Mouse (Mus musculus) midbrain, embryonic 13.5 days (tissue): ENCODE data around the gene Ppp1r9b. TPM values are rescaled to one million over a fixed set of nuclear protein-coding genes. Genes with fewer than 3 reads are reported as not detected.

Source experiments
- ATAC-seq: fragments of 200-750 bp; cut with Nextera tagmentation; 2 replicates; pipeline ENCODE4 v1.8.0; 2017; ENCODE audit warnings: mild to moderate bottlenecking, moderate TSS enrichment, moderate library complexity
- H3K27ac ChIP-seq: fragments of 300-500 bp; sonication (generic); 2 replicates; pipeline ENCODE4 v1.5.1; 2015; ENCODE audit warnings: inconsistent platforms, mild to moderate bottlenecking, moderate library complexity
- H3K27me3 ChIP-seq: fragments of 300-500 bp; sonication (generic); 2 replicates; pipeline ENCODE4 v1.6.1; 2015; ENCODE audit warnings: mild to moderate bottlenecking, inconsistent platforms
- H3K36me3 ChIP-seq: fragments of 300-500 bp; sonication (generic); 2 replicates; pipeline ENCODE4 v1.6.1; 2015; ENCODE audit warnings: mild to moderate bottlenecking, inconsistent platforms
- H3K4me1 ChIP-seq: fragments of 300-500 bp; sonication (generic); replicated peaks from 2 replicates; pipeline ENCODE4 v1.6.1; 2015; ENCODE audit warnings: inconsistent platforms
- H3K4me2 ChIP-seq: fragments of 300-500 bp; sonication (generic); replicated peaks from 2 replicates; pipeline ENCODE4 v1.6.1; 2015; ENCODE audit warnings: moderate library complexity, mild to moderate bottlenecking, inconsistent platforms
- H3K4me3 ChIP-seq: fragments of 300-500 bp; sonication (generic); replicated peaks from 2 replicates; pipeline ENCODE4 v1.5.1; 2015; ENCODE audit warnings: mild to moderate bottlenecking, inconsistent platforms
- H3K9ac ChIP-seq: fragments of 300-500 bp; sonication (generic); replicated peaks from 2 replicates; pipeline ENCODE4 v1.6.1; 2015; ENCODE audit warnings: mild to moderate bottlenecking, inconsistent platforms
- H3K9me3 ChIP-seq: fragments of 300-500 bp; sonication (generic); 2 replicates; pipeline ENCODE4 v1.6.1; 2016; ENCODE audit warnings: mild to moderate bottlenecking, inconsistent platforms
- WGBS: fragments of 180-500 bp; shearing (Covaris S2); methylation state at CpG from one replicate; pipeline ENCODE4 v1.1.7; 2015; 5-methylcytosine and 5-hydroxymethylcytosine counted together
- polyA plus RNA-seq: library from polyadenylated mRNA; unstranded; fragments of >200 nt; fragmentation: Nextera tagmentation; extraction: Ambion mirVana; gene quantifications from 2 replicates; pipeline ENCODE4 v1.2.1, GENCODE M21; 2015

Ppp1r9b gene
- 17.4 and 17.8 TPM in 2 replicates for polyA plus RNA-seq

DNA sequence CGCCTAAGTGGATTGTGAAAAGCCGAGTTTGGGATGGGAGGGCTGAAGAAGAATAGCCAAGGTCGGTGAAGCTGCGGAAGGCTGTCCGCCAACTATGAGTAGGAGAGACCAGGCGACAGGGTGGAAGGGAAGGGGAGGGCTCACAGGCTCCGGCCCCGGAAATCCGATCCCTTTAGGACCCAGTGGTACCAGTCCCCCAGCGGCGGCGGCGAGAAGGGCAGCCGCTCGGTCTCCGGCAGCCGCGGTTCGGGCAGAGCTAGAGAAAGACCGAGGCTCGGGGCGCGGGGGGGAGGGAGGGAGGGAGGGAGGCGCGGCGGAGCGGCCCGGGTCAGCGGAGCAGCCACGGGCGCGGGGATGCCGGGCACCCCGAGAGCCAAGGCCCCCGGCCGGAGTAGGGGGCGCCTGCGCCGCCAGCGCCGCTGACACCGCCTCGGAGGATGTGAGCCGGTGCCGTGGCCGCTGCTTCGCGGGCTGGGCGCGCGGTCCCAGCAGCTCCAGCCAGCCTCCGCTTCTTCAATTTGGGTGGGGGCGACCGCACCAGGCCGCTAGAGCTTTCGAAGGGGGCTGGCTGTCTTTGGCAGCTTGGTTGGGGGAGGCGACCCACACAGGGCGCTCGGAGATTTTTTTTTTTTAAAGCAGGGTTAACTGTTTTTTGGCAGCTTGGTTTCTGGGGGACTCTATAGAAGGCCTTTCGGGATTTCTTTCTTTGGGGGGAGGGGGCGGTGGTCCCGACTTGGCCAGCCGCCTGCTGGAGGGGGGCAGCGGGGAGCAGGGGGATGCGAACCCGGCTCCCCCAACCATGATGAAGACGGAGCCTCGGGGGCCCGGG, at the start of gene Ppp1r9b:
Ppp1r9b (plus strand) TSS at position 287 of the 829 bp plus-strand sequence.
- H3K4me2 ChIP-seq: peak within 1 kb of the TSS; percentile 99
- peak within 1 kb of the TSS; percentile 87 for H3K4me3 ChIP-seq
- H3K27me3 ChIP-seq: no peaks in the 10 kb centered on the region
- WGBS: 0% methylated on average over 52 of the region's 69 CpGs
- H3K27ac ChIP-seq: peak within 1 kb of the TSS; percentile 95
- peaks cover 14% of the 10 kb centered on the region; the same call in 1 of the 2 replicates for H3K36me3 ChIP-seq
- H3K9me3 ChIP-seq: no peaks in the 10 kb centered on the region
- peak within 1 kb of the TSS; percentile 98 for H3K9ac ChIP-seq
- H3K4me1 ChIP-seq: peaks cover 62% of the 10 kb centered on the region
- ATAC-seq: peak; percentile 86

DNA sequence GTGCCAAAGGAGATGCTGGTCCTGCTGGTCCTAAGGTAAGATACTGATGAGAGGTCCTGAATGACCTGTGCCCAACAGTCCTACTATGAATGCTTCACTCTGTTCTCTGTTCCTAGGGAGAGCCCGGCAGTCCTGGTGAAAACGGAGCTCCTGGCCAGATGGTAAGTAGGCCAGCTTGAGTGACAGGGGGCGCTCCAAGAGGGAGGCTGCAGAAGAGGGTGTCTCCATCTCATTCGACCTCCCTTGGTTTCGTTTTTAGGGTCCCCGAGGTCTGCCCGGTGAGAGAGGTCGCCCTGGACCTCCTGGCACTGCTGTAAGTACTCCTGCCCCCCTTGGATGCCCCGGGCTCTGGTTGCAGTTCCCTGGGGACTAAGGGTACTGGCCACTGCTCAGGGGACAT, 49.7 kb upstream of the Ppp1r9b start:
- Histone ChIP-seq H3K9me3 (no peaks in the 10 kb centered on the region), H3K4me3 (no peak overlapping the region), H3K9ac (no peak overlapping the region), H3K27me3 (peaks cover 66% of the 10 kb centered on the region), H3K4me1 (peaks cover 17% of the 10 kb centered on the region), H3K36me3 (no peaks in the 10 kb centered on the region), H3K4me2 (no peak overlapping the region), H3K27ac (no peak overlapping the region)
- 45% methylated on average over 9 of the region's 9 CpGs for WGBS
- ATAC-seq: no peak

DNA sequence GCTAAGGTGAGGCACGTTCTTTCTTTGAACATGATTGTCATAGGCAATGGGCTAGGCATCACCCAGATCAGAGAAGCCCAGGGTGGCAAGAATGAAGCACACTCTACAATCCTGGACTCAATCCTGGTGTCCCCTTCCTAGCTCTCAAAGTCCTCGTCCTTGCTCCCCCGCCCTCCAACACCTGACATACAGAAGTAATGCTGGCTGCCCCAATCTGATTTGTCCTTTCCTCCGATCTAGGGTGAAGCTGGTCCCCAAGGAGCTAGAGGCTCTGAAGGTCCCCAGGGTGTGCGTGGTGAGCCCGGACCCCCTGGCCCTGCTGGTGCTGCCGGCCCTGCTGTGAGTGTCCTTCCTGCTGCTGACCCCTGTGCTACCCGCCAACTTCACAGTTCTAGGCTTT, 49.1 kb upstream of the Ppp1r9b start:
- Histone ChIP-seq H3K4me1 (peaks cover 11% of the 10 kb centered on the region), H3K9me3 (no peaks in the 10 kb centered on the region), H3K27ac (no peak overlapping the region), H3K9ac (no peak overlapping the region), H3K4me2 (no peak overlapping the region), H3K36me3 (no peaks in the 10 kb centered on the region), H3K27me3 (peaks cover 59% of the 10 kb centered on the region), H3K4me3 (no peak overlapping the region)
- ATAC-seq: no peak
- 82% methylated on average over 8 of the region's 8 CpGs for WGBS

DNA sequence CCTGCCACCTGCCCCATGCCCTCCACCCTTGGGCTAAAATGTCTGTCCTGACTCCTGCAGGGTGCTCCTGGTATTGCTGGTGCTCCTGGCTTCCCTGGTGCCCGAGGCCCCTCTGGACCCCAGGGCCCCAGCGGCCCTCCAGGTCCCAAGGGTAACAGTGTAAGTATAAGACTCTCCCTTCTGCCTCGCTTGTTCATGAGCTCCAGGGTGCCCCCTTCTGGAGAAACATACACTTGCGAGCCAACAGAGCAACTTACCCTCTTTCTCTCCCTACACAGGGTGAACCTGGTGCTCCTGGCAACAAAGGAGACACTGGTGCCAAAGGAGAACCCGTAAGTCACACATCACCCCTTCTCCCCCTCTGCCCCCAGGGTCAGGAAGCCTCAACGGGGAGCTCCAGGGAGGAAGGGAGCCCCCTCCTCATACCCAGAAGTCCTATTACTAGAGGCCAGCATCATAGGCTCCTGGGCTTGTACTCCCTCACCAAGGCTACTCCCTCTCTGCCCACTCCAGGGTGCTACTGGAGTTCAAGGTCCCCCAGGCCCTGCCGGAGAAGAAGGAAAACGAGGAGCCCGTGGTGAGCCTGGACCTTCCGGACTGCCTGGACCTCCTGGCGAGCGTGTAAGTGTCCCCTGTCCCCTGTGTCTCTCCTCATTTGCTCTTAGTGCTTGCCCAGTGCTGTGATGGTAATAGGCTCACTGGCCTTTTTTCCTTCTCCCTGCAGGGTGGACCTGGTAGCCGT, 48.4 kb upstream of the Ppp1r9b start:
- H3K9ac ChIP-seq: no peak overlapping the region
- peaks cover 55% of the 10 kb centered on the region for H3K27me3 ChIP-seq
- H3K4me1 ChIP-seq: peaks cover 6% of the 10 kb centered on the region
- no peaks in the 10 kb centered on the region for H3K9me3 ChIP-seq
- no peak for ATAC-seq
- no peak overlapping the region for H3K4me3 ChIP-seq
- H3K4me2 ChIP-seq: no peak overlapping the region
- 54% methylated on average over 13 of the region's 13 CpGs for WGBS
- no peaks in the 10 kb centered on the region for H3K36me3 ChIP-seq
- H3K27ac ChIP-seq: no peak overlapping the region

DNA sequence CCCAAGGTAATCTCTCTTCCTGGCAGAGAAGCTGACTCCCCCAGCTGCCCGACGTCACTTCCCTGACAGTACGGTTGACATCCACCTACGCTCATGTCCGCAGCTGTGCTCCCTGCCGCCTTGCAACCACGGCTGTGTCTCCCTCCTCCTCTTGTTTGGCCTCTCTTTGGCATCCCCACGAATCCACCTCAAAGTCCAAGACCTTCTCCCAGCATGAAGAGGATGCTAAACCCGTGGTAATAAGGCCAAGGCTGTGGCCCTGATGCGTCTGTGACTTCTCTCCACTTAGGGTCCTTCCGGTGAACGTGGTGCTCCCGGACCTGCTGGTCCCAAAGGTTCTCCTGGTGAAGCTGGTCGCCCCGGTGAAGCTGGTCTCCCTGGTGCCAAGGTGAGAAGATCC, 47.8 kb upstream of the Ppp1r9b start:
- WGBS: 82% methylated on average over 15 of the region's 15 CpGs
- peaks cover 49% of the 10 kb centered on the region for H3K27me3 ChIP-seq
- no peaks in the 10 kb centered on the region for H3K9me3 ChIP-seq
- H3K36me3 ChIP-seq: no peaks in the 10 kb centered on the region
- no peak overlapping the region for H3K9ac ChIP-seq
- H3K27ac ChIP-seq: no peak overlapping the region
- H3K4me2 ChIP-seq: no peak overlapping the region
- ATAC-seq: no peak
- H3K4me1 ChIP-seq: peaks cover under 1% of the 10 kb centered on the region
- H3K4me3 ChIP-seq: no peak overlapping the region

DNA sequence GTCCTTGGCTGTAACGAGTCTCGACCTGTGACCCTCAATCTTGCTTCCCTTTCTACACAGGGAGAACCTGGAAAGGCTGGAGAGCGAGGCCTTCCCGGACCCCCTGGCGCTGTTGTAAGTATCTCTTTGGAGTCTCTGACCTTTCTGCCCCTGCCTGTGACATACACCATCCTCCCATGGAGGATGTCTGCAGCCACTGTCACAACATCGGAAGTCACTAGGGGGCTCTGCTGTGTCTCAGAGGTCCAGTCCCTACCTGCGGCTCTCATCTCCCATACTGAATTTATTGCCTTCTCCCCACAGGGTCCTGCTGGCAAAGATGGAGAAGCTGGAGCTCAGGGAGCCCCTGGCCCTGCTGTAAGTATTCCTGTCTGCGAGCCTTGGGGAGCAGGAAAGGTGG, 46.5 kb upstream of the Ppp1r9b start:
- peaks cover 38% of the 10 kb centered on the region for H3K27me3 ChIP-seq
- H3K36me3 ChIP-seq: no peaks in the 10 kb centered on the region
- 11% methylated on average over 8 of the region's 8 CpGs for WGBS
- no peak overlapping the region for H3K4me3 ChIP-seq
- H3K4me1 ChIP-seq: no peaks in the 10 kb centered on the region
- H3K9me3 ChIP-seq: no peaks in the 10 kb centered on the region
- no peak overlapping the region for H3K9ac ChIP-seq
- no peak overlapping the region for H3K27ac ChIP-seq
- H3K4me2 ChIP-seq: no peak overlapping the region
- no peak for ATAC-seq

DNA sequence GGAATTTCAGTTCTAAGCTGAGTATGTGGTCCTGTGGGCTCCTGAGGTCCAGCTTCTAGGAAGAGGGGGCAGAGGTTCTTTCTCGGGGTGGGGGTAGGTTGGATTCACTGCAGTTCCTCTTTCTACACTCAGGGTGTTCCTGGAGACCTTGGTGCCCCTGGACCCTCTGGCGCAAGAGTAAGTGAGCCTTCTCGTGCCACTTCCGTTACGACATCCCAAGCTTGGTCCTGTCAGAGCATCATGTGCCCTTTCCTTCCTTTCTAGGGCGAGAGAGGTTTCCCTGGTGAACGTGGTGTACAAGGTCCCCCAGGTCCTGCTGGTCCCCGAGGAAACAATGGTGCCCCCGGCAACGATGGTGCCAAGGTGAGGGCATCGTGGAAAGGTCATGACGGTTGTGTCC, 45.6 kb upstream of the Ppp1r9b start:
- 91% methylated on average over 12 of the region's 12 CpGs for WGBS
- no peaks in the 10 kb centered on the region for H3K36me3 ChIP-seq
- H3K27me3 ChIP-seq: peaks cover 30% of the 10 kb centered on the region
- no peaks in the 10 kb centered on the region for H3K4me1 ChIP-seq
- H3K9me3 ChIP-seq: no peaks in the 10 kb centered on the region
- H3K4me2 ChIP-seq: no peak overlapping the region
- no peak for ATAC-seq
- no peak overlapping the region for H3K27ac ChIP-seq
- H3K9ac ChIP-seq: no peak overlapping the region
- no peak overlapping the region for H3K4me3 ChIP-seq

DNA sequence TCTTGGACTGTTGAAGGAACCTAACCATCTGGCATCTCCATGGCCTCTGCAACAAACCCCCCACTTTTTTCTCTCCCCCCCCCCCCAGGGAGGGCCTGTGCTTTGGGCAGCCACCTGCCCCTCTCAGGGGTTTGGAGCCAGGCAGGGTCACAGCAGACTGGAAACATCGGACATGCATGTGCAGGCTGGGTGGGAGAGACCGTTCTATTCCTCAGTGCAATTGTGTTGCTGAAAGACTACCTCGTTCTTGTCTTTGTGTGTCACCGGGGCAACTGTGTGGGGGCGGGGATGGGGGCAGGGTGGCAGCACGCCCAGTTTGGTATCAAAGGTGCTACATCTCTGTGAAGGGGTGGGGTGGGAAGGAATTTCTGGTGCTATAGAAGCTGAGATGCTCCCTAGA, 38.7 kb upstream of the Ppp1r9b start:
- Histone ChIP-seq H3K27me3 (no peaks in the 10 kb centered on the region), H3K9ac (no peak overlapping the region), H3K4me3 (no peak overlapping the region), H3K36me3 (no peaks in the 10 kb centered on the region), H3K9me3 (no peaks in the 10 kb centered on the region), H3K27ac (peak overlapping the region; percentile 45; the same call in 1 of the 2 replicates), H3K4me2 (no peak overlapping the region), H3K4me1 (peaks cover 16% of the 10 kb centered on the region)
- under 1% methylated on average over 6 of the region's 6 CpGs for WGBS
- ATAC-seq: peak; percentile 78

DNA sequence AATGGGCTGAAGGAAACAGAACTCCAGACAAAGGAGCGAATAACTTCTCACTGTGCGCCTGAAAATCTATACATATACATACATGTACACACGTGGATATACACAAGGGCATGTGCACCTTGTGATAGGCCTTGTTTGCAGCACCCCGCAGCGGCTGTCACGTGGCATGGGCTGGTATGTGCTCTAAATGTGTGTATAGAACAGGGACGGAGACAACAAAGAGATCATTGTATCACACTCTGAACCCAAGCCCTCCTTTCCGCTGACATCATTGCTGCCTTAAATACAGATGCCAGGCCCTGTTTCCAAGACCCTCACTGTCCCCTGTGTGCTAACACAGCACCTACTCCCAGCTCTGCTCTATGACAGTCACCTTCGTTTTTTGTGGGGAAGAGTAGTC, 35.7 kb upstream of the Ppp1r9b start:
- Histone ChIP-seq H3K27me3 (no peaks in the 10 kb centered on the region), H3K9ac (0 out of 2 replicates have a peak overlapping the region, but pooled peaks have one; percentile 6), H3K4me1 (peaks cover 24% of the 10 kb centered on the region), H3K36me3 (no peaks in the 10 kb centered on the region), H3K4me3 (no peak overlapping the region), H3K27ac (no peak overlapping the region), H3K4me2 (no peak overlapping the region), H3K9me3 (no peaks in the 10 kb centered on the region)
- ATAC-seq: no peak; the same call in 1 of the 2 replicates
- 69% methylated on average over 9 of the region's 9 CpGs for WGBS

DNA sequence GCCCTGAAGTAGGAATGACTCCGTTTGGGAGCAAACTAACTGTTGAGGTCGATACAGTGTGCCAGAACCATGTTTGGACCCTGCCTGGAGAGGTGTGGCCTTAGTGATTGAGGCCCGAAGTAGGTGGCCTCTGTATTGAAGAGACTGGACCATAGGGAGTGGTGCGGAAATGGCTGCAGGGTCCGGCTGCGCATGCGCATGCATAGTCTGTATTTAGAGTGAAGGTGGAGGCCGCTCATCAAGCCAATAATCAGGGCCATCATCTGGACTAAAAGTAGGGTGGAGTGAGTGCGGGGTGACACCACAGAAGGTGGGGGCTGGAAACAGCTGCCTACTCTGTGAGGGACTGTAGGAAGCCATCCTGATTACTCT, 33.2 kb upstream of the Ppp1r9b start:
- no peak overlapping the region for H3K9ac ChIP-seq
- 87% methylated on average over 9 of the region's 9 CpGs for WGBS
- H3K4me3 ChIP-seq: no peak overlapping the region
- no peaks in the 10 kb centered on the region for H3K27me3 ChIP-seq
- H3K4me1 ChIP-seq: peaks cover 15% of the 10 kb centered on the region
- H3K9me3 ChIP-seq: no peaks in the 10 kb centered on the region
- no peak for ATAC-seq
- no peak overlapping the region for H3K27ac ChIP-seq
- H3K4me2 ChIP-seq: no peak overlapping the region
- no peaks in the 10 kb centered on the region for H3K36me3 ChIP-seq

DNA sequence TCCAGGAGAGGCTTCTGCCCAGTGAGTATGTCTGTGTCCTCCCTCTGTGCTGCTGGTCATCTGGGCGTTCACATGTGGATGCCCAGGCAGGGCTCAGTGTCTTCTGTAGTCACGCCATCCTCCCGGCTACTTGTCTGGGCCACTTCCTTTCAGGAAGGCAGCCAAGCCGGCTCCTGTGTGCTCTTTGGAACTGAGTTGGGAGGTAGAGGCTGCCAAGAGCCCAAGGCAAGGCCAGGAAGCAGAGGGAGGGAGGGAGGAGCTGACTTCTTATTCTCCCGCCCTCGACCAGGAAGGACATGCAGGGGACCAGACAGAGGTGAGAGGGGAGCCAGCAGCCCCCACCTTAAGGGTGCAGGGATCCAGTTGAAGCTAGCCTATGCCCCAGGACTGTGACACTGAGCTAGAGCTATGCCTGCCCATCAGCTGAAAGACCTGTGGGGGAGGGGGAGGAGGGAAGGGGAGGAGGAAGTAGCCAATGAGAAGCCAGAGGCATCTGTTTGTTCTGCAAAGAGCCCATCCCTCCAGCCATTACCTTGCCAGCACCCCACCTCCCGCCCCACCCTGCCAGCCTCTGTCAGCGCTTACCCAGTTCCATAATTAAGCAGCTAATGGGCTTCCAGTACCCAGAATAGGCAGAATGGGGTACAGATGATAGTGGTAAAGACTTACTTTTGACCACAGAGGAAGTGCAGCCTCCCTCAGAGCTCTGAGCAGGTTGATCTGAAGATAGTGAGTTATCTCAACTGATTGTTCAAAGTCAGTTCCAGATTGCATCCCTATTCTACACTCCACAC, 32.6 kb upstream of the Ppp1r9b start:
- peak; percentile 70 for ATAC-seq
- Histone ChIP-seq H3K4me3 (no peak overlapping the region), H3K9ac (no peak overlapping the region), H3K4me1 (peaks cover 11% of the 10 kb centered on the region), H3K4me2 (no peak overlapping the region), H3K36me3 (no peaks in the 10 kb centered on the region), H3K27me3 (no peaks in the 10 kb centered on the region), H3K9me3 (no peaks in the 10 kb centered on the region), H3K27ac (no peak overlapping the region)
- WGBS: 21% methylated on average over 8 of the region's 8 CpGs
